Mouse (Mus musculus) midbrain, embryonic 16.5 days (tissue): ENCODE data around the gene Tsn. TPM values are rescaled to one million over a fixed set of nuclear protein-coding genes. Genes with fewer than 3 reads are reported as not detected.

Experiments used
- polyA plus RNA-seq: library from polyadenylated mRNA; unstranded; fragments of >200 nt; fragmentation: Nextera tagmentation; extraction: Ambion mirVana; gene quantifications from 2 replicates; pipeline ENCODE4 v1.2.1, GENCODE M21; 2015

Gene Tsn
- polyA plus RNA-seq, 1 experiment from 2014 or later, result 515 TPM

Other genes with a start within 250 kb of the Tsn start
- 0.31 and 0.35 TPM in 2 replicates for gene Gm29106, start 135.2 kb downstream of the Tsn start, polyA plus RNA-seq
- gene Nifk, start 10.1 kb upstream of the Tsn start, polyA plus RNA-seq, result 70.7 and 71.4 TPM in 2 replicates
- gene Clasp1, start 77.3 kb upstream of the Tsn start, polyA plus RNA-seq, result 109 and 134 TPM in 2 replicates